Mouse (Mus musculus): ENCODE data around the gene Traf3ip2.

GRCm38 (mm10) chr10:39626376-39626775 is 13.6 kb downstream of the Traf3ip2 start:
- TF ChIP-seq POLR2A (IDR thresholded peaks at IDR 0.05; ENCODE audit: borderline replicate concordance, low read depth, low read length): no peak
- TF ChIP-seq CTCF (IDR thresholded peaks at IDR 0.05; ENCODE audit: low read depth, low read length): no peak

Measured in bone marrow macrophage, adult 2 months (primary cell).